Mouse (Mus musculus): ENCODE results near the gene E130116L18Rik.

DNA sequence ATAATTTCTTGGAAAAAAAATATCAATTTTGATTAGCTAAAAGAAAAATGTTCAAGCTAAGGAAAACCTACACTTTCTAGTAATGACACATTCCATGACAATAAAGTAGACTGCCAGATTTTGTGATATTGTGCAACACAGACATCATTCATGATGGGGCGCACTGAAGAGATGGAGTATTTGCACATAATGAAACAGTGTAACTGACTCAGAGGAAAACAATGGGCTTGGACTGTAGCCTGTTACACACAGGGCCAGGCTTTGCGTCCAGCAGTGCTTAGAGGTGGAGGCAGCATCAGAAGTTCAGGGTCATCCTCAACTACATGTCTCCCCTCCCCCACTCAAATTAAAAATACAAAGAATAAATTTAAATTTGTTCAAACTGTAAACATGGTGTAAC, 32.4 kb downstream of the E130116L18Rik start:
- TF ChIP-seq POLR2A (IDR thresholded peaks at IDR 0.05; ENCODE audit: insufficient read depth, low read depth, low read length) (no peak), CTCF (IDR thresholded peaks at IDR 0.05; ENCODE audit: insufficient read depth, low read depth, low read length) (no peak)

Data from olfactory bulb, adult 2 months (tissue).